Mouse (Mus musculus) liver (tissue): ENCODE measurements at regions not wholly inside any gene's neighbourhood (a gene's known extent, or its start where the extent isn't known, plus 50 kb on each side); places are given as distances from the start of the nearest gene placed in this dataset.

Experiments
- DNase-seq: peaks from one replicate; pipeline ENCODE4 v3.0.0-alpha.2; 2020; ENCODE audit warnings: mixed read lengths

- no peak for DNase-seq
Measured at GRCm38 (mm10) chr14:56313969-56314368, 50.9 kb upstream of the Atp12a start.

GRCm38 (mm10) chr14:56314459-56314858, 50.4 kb upstream of the Atp12a start:
- peak; percentile 17 for DNase-seq
